Mouse (Mus musculus) forebrain, embryonic 12.5 days (tissue): ENCODE data around the gene Mxra7. TPM values are rescaled to one million over a fixed set of nuclear protein-coding genes. Genes with fewer than 3 reads are reported as not detected.

ENCODE experiments used
- ATAC-seq: fragments of 200-750 bp; cut with Nextera tagmentation; 2 replicates; pipeline ENCODE4 v1.8.0; 2017; ENCODE audit warnings: moderate TSS enrichment; ENCODE audit not compliant: low FRiP score
- H3K27ac ChIP-seq: fragments of 300-500 bp; sonication (generic); 2 replicates; pipeline ENCODE4 v1.5.1; 2016; ENCODE audit warnings: mild to moderate bottlenecking
- H3K27me3 ChIP-seq: fragments of 300-500 bp; sonication (generic); 2 replicates; pipeline ENCODE4 v1.6.1; 2016; ENCODE audit warnings: mild to moderate bottlenecking
- H3K36me3 ChIP-seq: fragments of 300-500 bp; sonication (generic); replicated peaks from 2 replicates; pipeline ENCODE4 v1.6.1; 2016; ENCODE audit warnings: mild to moderate bottlenecking
- H3K4me1 ChIP-seq: fragments of 300-500 bp; sonication (generic); 2 replicates; pipeline ENCODE4 v1.6.1; 2016
- H3K4me2 ChIP-seq: fragments of 300-500 bp; sonication (generic); 2 replicates; pipeline ENCODE4 v1.6.1; 2016; ENCODE audit warnings: mild to moderate bottlenecking, moderate library complexity
- H3K4me3 ChIP-seq: fragments of 300-500 bp; sonication (generic); replicated peaks from 2 replicates; pipeline ENCODE4 v1.5.1; 2016; ENCODE audit warnings: mild to moderate bottlenecking
- H3K9ac ChIP-seq: fragments of 300-500 bp; sonication (generic); 2 replicates; pipeline ENCODE4 v1.6.1; 2016; ENCODE audit warnings: mild to moderate bottlenecking
- H3K9me3 ChIP-seq: fragments of 300-500 bp; sonication (generic); 2 replicates; pipeline ENCODE4 v1.6.1; 2016
- WGBS: fragments of 180-500 bp; shearing (Covaris S2); methylation state at CpG from one replicate; pipeline ENCODE4 v1.1.7; 2016; 5-methylcytosine and 5-hydroxymethylcytosine counted together
- polyA plus RNA-seq: library from polyadenylated mRNA; unstranded; fragments of >200 nt; fragmentation: Nextera tagmentation; extraction: Ambion mirVana; gene quantifications from 2 replicates; pipeline ENCODE4 v1.2.1, GENCODE M21; 2016

Mxra7 gene
- polyA plus RNA-seq, 1 experiment from 2014 or later = 25.9 TPM

GRCm38 (mm10) chr11:116810983-116811901 is 16.6 kb downstream of the Mxra7 start:
- no peaks in the 10 kb centered on the region for H3K36me3 ChIP-seq
- peak; percentile 89 for ATAC-seq
- H3K4me1 ChIP-seq = peaks cover 74% of the 10 kb centered on the region
- peak overlapping the region; percentile 55 for H3K9ac ChIP-seq
- peaks cover 6% of the 10 kb centered on the region; the same call in 1 of the 2 replicates for H3K27me3 ChIP-seq
- H3K27ac ChIP-seq = peak overlapping the region; percentile 95
- H3K4me3 ChIP-seq = peak overlapping the region; percentile 33
- no peaks in the 10 kb centered on the region for H3K9me3 ChIP-seq
- H3K4me2 ChIP-seq = peak overlapping the region; percentile 64
- WGBS = 4% methylated on average over 29 of the region's 32 CpGs

GRCm38 (mm10) chr11:116810528-116810927 is 17.3 kb downstream of the Mxra7 start:
- peaks cover 6% of the 10 kb centered on the region; the same call in 1 of the 2 replicates for H3K27me3 ChIP-seq
- peaks cover 67% of the 10 kb centered on the region for H3K4me1 ChIP-seq
- H3K4me2 ChIP-seq = peak overlapping the region; percentile 64
- H3K9ac ChIP-seq = peak overlapping the region; percentile 55
- H3K4me3 ChIP-seq = no peak overlapping the region
- no peak for ATAC-seq
- 46% methylated on average over 11 of the region's 11 CpGs for WGBS
- H3K27ac ChIP-seq = peak overlapping the region; percentile 95
- H3K9me3 ChIP-seq = no peaks in the 10 kb centered on the region
- H3K36me3 ChIP-seq = no peaks in the 10 kb centered on the region

- Histone ChIP-seq H3K4me2 (no peak overlapping the region), H3K9ac (no peak overlapping the region), H3K9me3 (no peaks in the 10 kb centered on the region), H3K27ac (peak overlapping the region; percentile 21; the same call in 1 of the 2 replicates), H3K4me3 (no peak overlapping the region), H3K4me1 (peaks cover 58% of the 10 kb centered on the region), H3K36me3 (no peaks in the 10 kb centered on the region), H3K27me3 (peaks cover 6% of the 10 kb centered on the region; the same call in 1 of the 2 replicates)
- 86% methylated on average over 8 of the region's 8 CpGs for WGBS
- no peak for ATAC-seq
Observed at GRCm38 (mm10) chr11:116809520-116809919, 18.3 kb downstream of the Mxra7 start.

GRCm38 (mm10) chr11:116808811-116809395 is 18.9 kb downstream of the Mxra7 start:
- no peak for ATAC-seq
- peaks cover 52% of the 10 kb centered on the region for H3K4me1 ChIP-seq
- H3K9ac ChIP-seq = no peak overlapping the region
- H3K27ac ChIP-seq = 0 out of 2 replicates have a peak overlapping the region, but pooled peaks have one; percentile 53
- no peak overlapping the region for H3K4me3 ChIP-seq
- no peaks in the 10 kb centered on the region for H3K9me3 ChIP-seq
- H3K4me2 ChIP-seq = no peak overlapping the region
- H3K27me3 ChIP-seq = peaks cover 6% of the 10 kb centered on the region; the same call in 1 of the 2 replicates
- 74% methylated on average over 11 of the region's 11 CpGs for WGBS
- no peaks in the 10 kb centered on the region for H3K36me3 ChIP-seq

- Histone ChIP-seq H3K4me2 (no peak overlapping the region), H3K27ac (0 out of 2 replicates have a peak overlapping the region, but pooled peaks have one; percentile 53), H3K4me1 (peaks cover 44% of the 10 kb centered on the region), H3K4me3 (no peak overlapping the region), H3K27me3 (peaks cover 6% of the 10 kb centered on the region; the same call in 1 of the 2 replicates), H3K9ac (no peak overlapping the region), H3K36me3 (no peaks in the 10 kb centered on the region), H3K9me3 (no peaks in the 10 kb centered on the region)
- no peak for ATAC-seq
- WGBS = 29% methylated on average over 7 of the region's 7 CpGs
Observed at GRCm38 (mm10) chr11:116807938-116808606, 19.8 kb downstream of the Mxra7 start.

GRCm38 (mm10) chr11:116807526-116807925 is 20.3 kb downstream of the Mxra7 start:
- H3K4me3 ChIP-seq = no peak overlapping the region
- H3K9me3 ChIP-seq = no peaks in the 10 kb centered on the region
- no peak for ATAC-seq
- WGBS = 72% methylated on average over 3 of the region's 3 CpGs
- no peak overlapping the region for H3K4me2 ChIP-seq
- H3K36me3 ChIP-seq = no peaks in the 10 kb centered on the region
- peaks cover 6% of the 10 kb centered on the region; the same call in 1 of the 2 replicates for H3K27me3 ChIP-seq
- H3K9ac ChIP-seq = no peak overlapping the region
- peaks cover 38% of the 10 kb centered on the region for H3K4me1 ChIP-seq
- no peak overlapping the region for H3K27ac ChIP-seq

- H3K4me3 ChIP-seq = no peak overlapping the region
- 62% methylated on average over 7 of the region's 7 CpGs for WGBS
Observed at GRCm38 (mm10) chr11:116807116-116807515, 20.7 kb downstream of the Mxra7 start.

GRCm38 (mm10) chr11:116806136-116807071 is 21.4 kb downstream of the Mxra7 start:
- Histone ChIP-seq H3K27me3 (peaks cover 6% of the 10 kb centered on the region; the same call in 1 of the 2 replicates), H3K4me3 (no peak overlapping the region), H3K27ac (no peak overlapping the region), H3K4me1 (peaks cover 28% of the 10 kb centered on the region), H3K36me3 (no peaks in the 10 kb centered on the region), H3K9ac (no peak overlapping the region), H3K9me3 (no peaks in the 10 kb centered on the region), H3K4me2 (no peak overlapping the region)
- WGBS = 83% methylated on average over 15 of the region's 15 CpGs
- ATAC-seq = no peak

More at GRCm38 (mm10) chr11:116807116-116807515, 20.7 kb downstream of the Mxra7 start:
- no peaks in the 10 kb centered on the region for H3K9me3 ChIP-seq
- no peak for ATAC-seq
- peaks cover 34% of the 10 kb centered on the region for H3K4me1 ChIP-seq
- H3K27me3 ChIP-seq = peaks cover 6% of the 10 kb centered on the region; the same call in 1 of the 2 replicates
- H3K4me2 ChIP-seq = no peak overlapping the region
- H3K27ac ChIP-seq = no peak overlapping the region
- no peak overlapping the region for H3K9ac ChIP-seq
- H3K36me3 ChIP-seq = no peaks in the 10 kb centered on the region

- no peak overlapping the region for H3K27ac ChIP-seq
- H3K4me3 ChIP-seq = no peak overlapping the region
- no peaks in the 10 kb centered on the region for H3K27me3 ChIP-seq
- H3K4me1 ChIP-seq = no peaks in the 10 kb centered on the region
- no peak for ATAC-seq
- H3K9me3 ChIP-seq = no peaks in the 10 kb centered on the region
- no peak overlapping the region for H3K4me2 ChIP-seq
- no peaks in the 10 kb centered on the region for H3K36me3 ChIP-seq
- H3K9ac ChIP-seq = no peak overlapping the region
- 94% methylated on average over 5 of the region's 5 CpGs for WGBS
Observed at GRCm38 (mm10) chr11:116802709-116803108, 25.1 kb downstream of the Mxra7 start.

GRCm38 (mm10) chr11:116801106-116801505 is 26.7 kb downstream of the Mxra7 start:
- 75% methylated on average over 5 of the region's 5 CpGs for WGBS
- Histone ChIP-seq H3K4me3 (no peak overlapping the region), H3K9ac (no peak overlapping the region), H3K9me3 (no peaks in the 10 kb centered on the region), H3K36me3 (no peaks in the 10 kb centered on the region), H3K4me1 (no peaks in the 10 kb centered on the region), H3K27me3 (no peaks in the 10 kb centered on the region), H3K4me2 (no peak overlapping the region), H3K27ac (no peak overlapping the region)
- ATAC-seq = no peak

GRCm38 (mm10) chr11:116799364-116799763 is 28.5 kb downstream of the Mxra7 start:
- ATAC-seq = no peak
- H3K4me1 ChIP-seq = no peaks in the 10 kb centered on the region
- H3K9me3 ChIP-seq = no peaks in the 10 kb centered on the region
- no peak overlapping the region for H3K4me3 ChIP-seq
- no peak overlapping the region for H3K9ac ChIP-seq
- no peak overlapping the region for H3K27ac ChIP-seq
- H3K27me3 ChIP-seq = no peaks in the 10 kb centered on the region
- H3K4me2 ChIP-seq = no peak overlapping the region
- WGBS = 82% methylated on average over 5 of the region's 5 CpGs
- no peaks in the 10 kb centered on the region for H3K36me3 ChIP-seq
